Mouse (Mus musculus) liver, embryonic 16.5 days (tissue): ENCODE results near the gene Zdhhc15. TPM values are rescaled to one million over a fixed set of nuclear protein-coding genes. Genes with fewer than 3 reads are reported as not detected.
"Not testable (repeated sequence)": the region's sequence is repeated elsewhere in the genome, so short reads cannot be mapped to it uniquely, and the experiment has no call there.

ENCODE experiments used
- ATAC-seq: fragments of 200-750 bp; cut with Nextera tagmentation; 2 replicates; pipeline ENCODE4 v1.8.0; 2017; ENCODE audit warnings: low read depth, mild to moderate bottlenecking, moderate number of reproducible peaks, moderate library complexity
- H3K27ac ChIP-seq: fragments of 300-500 bp; sonication (generic); 2 replicates; pipeline ENCODE4 v1.5.1; 2014; ENCODE audit warnings: mild to moderate bottlenecking, low read length
- H3K27me3 ChIP-seq: fragments of 300-500 bp; sonication (generic); 2 replicates; pipeline ENCODE4 v1.6.1; 2014; ENCODE audit warnings: low read depth, low read length, mixed read lengths; ENCODE audit not compliant: control insufficient read depth, insufficient read depth
- H3K36me3 ChIP-seq: fragments of 300-500 bp; sonication (generic); 2 replicates; pipeline ENCODE4 v1.6.1; 2014; ENCODE audit warnings: mild to moderate bottlenecking; ENCODE audit not compliant: control insufficient read depth, insufficient read depth
- H3K4me1 ChIP-seq: fragments of 300-500 bp; sonication (generic); 2 replicates; pipeline ENCODE4 v1.6.1; 2014; ENCODE audit warnings: low read depth, low read length, mixed read lengths; ENCODE audit not compliant: control insufficient read depth
- H3K4me2 ChIP-seq: fragments of 300-500 bp; sonication (generic); 2 replicates; pipeline ENCODE4 v1.6.1; 2014; ENCODE audit warnings: low read depth, low read length, mixed read lengths
- H3K4me3 ChIP-seq: fragments of 300-500 bp; sonication (generic); 2 replicates; pipeline ENCODE4 v1.5.1; 2014; ENCODE audit warnings: low read depth, mild to moderate bottlenecking, low read length
- H3K9ac ChIP-seq: fragments of 300-500 bp; sonication (generic); 2 replicates; pipeline ENCODE4 v1.6.1; 2014; ENCODE audit warnings: low read depth, low read length
- H3K9me3 ChIP-seq: fragments of 300-500 bp; sonication (generic); replicated peaks from 2 replicates; pipeline ENCODE4 v1.6.1; 2016; ENCODE audit warnings: low read length; ENCODE audit not compliant: control insufficient read depth
- WGBS: fragments of 180-500 bp; shearing (Covaris S2); extraction: QIAGEN DNeasy Blood & Tissue Kit; methylation state at CpG from one replicate; pipeline ENCODE4 v1.1.7; 2014; ENCODE audit not compliant: insufficient replicate concordance; 5-methylcytosine and 5-hydroxymethylcytosine counted together
- polyA plus RNA-seq: library from polyadenylated mRNA; unstranded; fragments of >200 nt; fragmentation: Nextera tagmentation; extraction: Ambion mirVana; gene quantifications from 2 replicates; pipeline ENCODE4 v1.2.1, GENCODE M21; 2015

Zdhhc15 gene
- 1.2 and 1.3 TPM in 2 replicates for polyA plus RNA-seq

DNA sequence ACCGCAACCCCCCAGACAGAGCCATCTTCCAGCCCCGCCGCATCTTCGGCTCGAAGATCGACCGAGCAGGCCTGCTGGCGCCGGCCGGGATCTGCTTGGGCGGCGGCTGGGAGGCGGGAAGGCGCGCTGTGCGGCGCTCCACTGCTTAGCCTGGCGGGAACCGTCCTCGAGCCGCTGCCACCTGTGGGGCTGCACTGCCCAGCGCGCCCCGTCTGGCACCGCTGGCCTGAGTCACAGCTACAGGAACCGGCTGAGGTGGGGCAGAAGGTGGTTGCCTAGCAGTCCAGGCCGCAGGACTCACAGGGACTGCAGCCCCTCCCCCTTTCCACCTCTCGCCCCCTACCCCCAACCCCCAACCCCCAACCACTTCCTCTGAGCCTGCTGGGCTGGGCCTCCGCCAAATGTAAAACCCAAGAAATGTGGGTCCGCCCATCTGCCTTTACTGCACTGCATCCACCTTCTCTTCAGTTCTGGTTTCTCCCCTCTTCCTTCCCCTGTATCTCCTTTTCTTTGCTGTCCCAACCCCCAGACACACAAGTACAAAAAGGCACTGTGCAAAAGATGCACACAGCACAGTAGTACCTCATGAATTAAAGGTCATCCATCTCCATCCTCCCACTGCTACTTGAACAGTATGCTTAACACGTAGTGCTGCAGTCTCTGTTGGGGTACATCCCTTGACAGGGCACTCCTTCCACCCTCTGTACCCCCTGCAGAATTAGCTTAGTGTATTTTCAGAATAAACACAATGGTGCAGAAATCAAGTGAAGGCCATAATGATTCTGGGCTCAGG is at the start of gene Zdhhc15:
Zdhhc15 (minus strand) TSS at position 308 of the 793 bp plus-strand sequence.
- Histone ChIP-seq H3K36me3 (no peaks in the 10 kb centered on the region), H3K27me3 (no peaks in the 10 kb centered on the region; the same call in 1 of the 2 replicates), H3K27ac (no peak within 1 kb of the TSS), H3K4me2 (peak within 1 kb of the TSS; percentile 66), H3K4me1 (no peaks in the 10 kb centered on the region; the same call in 1 of the 2 replicates), H3K9me3 (no peaks in the 10 kb centered on the region), H3K9ac (peak within 1 kb of the TSS; percentile 62), H3K4me3 (peak within 1 kb of the TSS; percentile 62)
- 21% methylated on average over 26 of the region's 31 CpGs for WGBS
- ATAC-seq, result peak; percentile 90

DNA sequence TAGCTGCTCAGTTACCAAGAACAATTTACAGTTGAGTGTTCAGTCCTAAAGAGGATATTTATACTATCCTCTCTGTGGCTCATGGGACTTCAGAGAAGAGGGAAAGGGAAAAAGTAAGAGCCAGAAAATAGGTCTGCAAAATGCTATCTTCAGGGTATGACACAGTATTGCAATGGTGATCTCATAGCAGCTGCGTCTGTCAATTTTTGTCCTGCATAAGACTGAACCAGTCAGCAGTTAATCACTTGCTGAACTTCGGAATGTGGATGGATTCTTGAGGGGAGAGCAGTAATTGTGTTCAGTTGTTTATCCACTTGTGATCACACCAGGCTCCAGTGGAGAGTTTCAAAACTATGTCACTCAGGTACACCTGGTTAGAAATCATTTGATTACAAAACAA is 37.1 kb upstream of the Zdhhc15 start:
- H3K27ac ChIP-seq, result no peak overlapping the region
- ATAC-seq, result no peak
- no peaks in the 10 kb centered on the region for H3K27me3 ChIP-seq
- no peaks in the 10 kb centered on the region for H3K4me1 ChIP-seq
- H3K9ac ChIP-seq, result no peak overlapping the region
- H3K9me3 ChIP-seq, result no peaks in the 10 kb centered on the region
- no peak overlapping the region for H3K4me3 ChIP-seq
- H3K4me2 ChIP-seq, result no peak overlapping the region
- WGBS, result 59% methylated on average over 2 of the region's 2 CpGs
- H3K36me3 ChIP-seq, result no peaks in the 10 kb centered on the region

DNA sequence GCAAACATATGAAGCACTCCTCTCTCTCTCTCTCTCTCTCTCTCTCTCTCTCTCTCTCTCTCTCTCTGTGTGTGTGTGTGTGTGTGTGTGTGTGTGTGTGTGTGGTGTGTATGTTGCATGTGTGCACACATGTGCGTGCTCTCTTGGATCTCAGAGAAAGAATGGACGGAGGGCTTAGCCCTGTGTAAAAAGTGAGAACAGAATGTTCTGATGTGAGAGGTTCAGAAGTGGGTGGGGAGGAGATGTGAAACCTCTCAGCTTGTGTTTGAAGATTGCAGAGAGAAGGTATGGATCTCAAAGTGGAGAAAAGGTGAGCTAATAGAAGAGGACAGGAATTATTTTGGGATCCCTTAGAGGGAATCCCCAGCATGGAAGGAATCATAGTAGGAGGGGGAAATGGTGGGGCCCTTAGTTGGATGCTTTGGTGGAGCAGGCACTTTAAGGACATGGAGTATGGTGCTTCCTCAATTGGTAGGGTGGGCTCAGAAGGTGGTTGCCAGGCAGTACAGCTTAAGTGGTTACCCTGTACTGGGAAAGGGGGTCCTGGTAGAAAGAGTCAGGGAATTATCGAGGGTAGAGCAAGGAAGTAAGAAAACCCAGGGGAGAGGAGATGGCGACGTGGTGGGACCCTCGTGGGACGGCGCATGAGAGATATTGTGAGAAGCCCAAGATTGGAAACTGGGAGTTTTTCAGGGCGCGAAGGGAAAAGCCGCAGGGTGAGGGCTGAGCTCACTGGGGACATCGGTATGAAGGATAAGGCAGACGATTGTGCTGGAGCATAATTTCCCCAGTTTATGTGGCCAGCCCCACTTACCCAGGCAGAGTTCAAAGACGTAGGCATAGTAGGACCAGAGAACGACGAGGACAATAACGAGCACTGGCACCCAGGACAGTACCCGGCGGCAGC is 761 bp downstream of the Zdhhc15 start:
- Histone ChIP-seq H3K4me1 (no peaks in the 10 kb centered on the region; the same call in 1 of the 2 replicates), H3K27ac (no peak overlapping the region), H3K27me3 (no peaks in the 10 kb centered on the region), H3K4me2 (peak overlapping the region; percentile 66), H3K9ac (peak overlapping the region; percentile 62), H3K9me3 (no peaks in the 10 kb centered on the region), H3K4me3 (peak overlapping the region; percentile 62), H3K36me3 (no peaks in the 10 kb centered on the region)
- peak; percentile 48; the same call in 1 of the 2 replicates for ATAC-seq
- 21% methylated on average over 19 of the region's 19 CpGs for WGBS

DNA sequence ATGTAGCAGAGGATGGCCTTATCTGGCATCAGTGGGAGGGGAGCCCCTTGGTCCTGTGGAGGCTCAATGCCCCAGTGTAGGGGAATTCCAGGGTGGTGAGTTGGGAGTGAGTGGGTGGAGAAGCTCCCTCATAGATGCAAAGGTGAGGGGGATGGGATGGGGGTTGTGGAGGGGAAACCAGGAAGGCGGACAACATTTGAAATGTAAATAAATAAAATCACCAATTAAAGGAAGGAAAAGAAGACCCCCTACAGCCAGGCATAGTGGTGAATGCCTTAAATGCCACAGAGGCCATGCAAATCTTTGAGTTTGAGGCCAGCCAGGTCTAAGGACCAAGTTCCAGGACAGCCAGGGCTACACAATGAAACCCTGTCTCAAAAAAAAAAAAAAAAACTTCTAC is 13.9 kb downstream of the Zdhhc15 start:
- Histone ChIP-seq H3K27ac (no peak overlapping the region), H3K9me3 (no peaks in the 10 kb centered on the region), H3K4me3 (no peak overlapping the region), H3K9ac (no peak overlapping the region), H3K27me3 (no peaks in the 10 kb centered on the region; the same call in 1 of the 2 replicates), H3K4me2 (no peak overlapping the region), H3K4me1 (no peaks in the 10 kb centered on the region), H3K36me3 (no peaks in the 10 kb centered on the region)
- 64% methylated on average over 1 of the region's 1 CpGs for WGBS
- no peak for ATAC-seq

DNA sequence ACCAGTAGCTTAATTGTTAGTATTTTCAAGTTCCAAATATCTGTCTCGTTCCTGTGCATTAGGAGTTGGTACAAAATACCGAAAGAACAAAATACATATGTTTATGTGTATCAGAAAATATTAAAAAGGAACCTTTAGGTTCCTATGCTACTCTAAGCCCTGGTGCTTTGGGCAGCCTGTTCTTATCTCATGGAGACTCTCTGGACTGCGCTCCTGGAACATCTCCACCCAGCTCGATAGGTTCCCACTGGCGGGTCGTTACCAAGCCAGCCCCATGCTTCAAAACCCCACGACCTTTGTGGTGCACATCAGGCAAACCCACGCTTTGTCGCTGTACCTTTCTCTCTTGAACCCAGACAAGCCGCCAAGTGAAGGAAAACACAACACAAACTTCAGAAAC is 58.3 kb downstream of the Zdhhc15 start:
- 63% methylated on average over 10 of the region's 10 CpGs for WGBS
- H3K4me3 ChIP-seq, result no peak overlapping the region
- ATAC-seq, result peak; percentile 48; the same call in 1 of the 2 replicates

DNA sequence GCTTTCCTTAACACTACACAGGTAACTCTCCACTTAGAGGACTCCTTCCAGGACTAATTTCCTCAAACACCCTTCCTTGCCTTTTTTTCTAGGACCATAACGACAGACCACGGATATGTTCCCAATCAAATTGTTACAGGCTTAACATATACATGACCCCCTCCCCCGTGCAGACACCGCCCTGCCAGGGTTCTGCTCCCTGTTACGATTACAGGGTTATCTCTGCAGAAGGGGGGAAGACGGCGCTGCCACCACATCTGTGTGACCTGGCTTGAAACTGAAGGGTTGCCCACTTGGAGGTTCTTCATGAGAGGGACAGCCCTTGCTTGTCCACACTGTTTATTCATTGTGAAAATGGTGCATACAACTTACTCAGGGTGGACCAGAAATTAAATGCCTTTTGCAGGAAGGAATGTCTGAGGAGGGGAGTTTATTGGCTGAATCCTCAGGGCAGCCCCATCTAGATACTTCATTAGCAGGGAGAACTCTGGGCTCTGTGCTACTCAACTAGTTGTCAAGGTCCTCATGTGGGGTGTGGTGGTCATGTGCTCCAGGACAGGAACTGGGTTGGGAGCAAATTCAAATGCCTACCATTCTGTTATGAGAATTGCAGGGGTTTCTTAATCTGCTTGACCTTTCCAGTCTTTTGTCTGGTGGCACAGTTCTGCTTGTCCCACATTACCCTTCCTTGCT is 67.0 kb downstream of the Zdhhc15 start:
- H3K4me1 ChIP-seq, H3K9me3 ChIP-seq, H3K27me3 ChIP-seq, H3K36me3 ChIP-seq, H3K4me2 ChIP-seq, H3K9ac ChIP-seq, H3K4me3 ChIP-seq, H3K27ac ChIP-seq: not testable (repeated sequence)
- peak; percentile 89 for ATAC-seq
- WGBS, result no CpG with 5 or more reads among the region's 7 CpGs

More for the DNA sequence above, 58.3 kb downstream of the Zdhhc15 start:
- no peaks in the 10 kb centered on the region for H3K36me3 ChIP-seq
- no peak overlapping the region for H3K9ac ChIP-seq
- no peak overlapping the region for H3K27ac ChIP-seq
- no peaks in the 10 kb centered on the region for H3K4me1 ChIP-seq
- H3K4me2 ChIP-seq, result no peak overlapping the region
- no peaks in the 10 kb centered on the region for H3K9me3 ChIP-seq
- H3K27me3 ChIP-seq, result no peaks in the 10 kb centered on the region

DNA sequence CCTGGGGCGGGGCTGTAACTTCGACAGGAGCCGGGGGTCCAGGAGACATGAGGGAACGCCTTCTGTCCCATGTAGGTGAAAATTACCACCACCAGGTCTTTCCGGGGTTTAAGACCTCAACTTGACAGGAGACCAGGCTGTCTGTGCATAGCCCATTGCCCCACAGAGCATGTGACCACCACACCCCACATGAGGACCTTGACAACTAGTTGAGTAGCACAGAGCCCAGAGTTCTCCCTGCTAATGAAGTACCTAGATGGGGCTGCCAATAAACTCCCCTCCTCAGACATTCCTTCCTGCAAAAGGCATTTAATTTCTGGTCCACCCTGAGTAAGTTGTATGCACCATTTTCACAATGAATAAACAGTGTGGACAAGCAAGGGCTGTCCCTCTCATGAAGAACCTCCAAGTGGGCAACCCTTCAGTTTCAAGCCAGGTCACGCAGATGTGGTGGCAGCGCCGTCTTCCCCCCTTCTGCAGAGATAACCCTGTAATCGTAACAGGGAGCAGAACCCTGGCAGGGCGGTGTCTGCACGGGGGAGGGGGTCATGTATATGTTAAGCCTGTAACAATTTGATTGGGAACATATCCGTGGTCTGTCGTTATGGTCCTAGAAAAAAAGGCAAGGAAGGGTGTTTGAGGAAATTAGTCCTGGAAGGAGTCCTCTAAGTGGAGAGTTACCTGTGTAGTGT is 68.5 kb downstream of the Zdhhc15 start:
- H3K4me2 ChIP-seq, H3K27ac ChIP-seq: not testable (repeated sequence)
- 46% methylated on average over 8 of the region's 13 CpGs for WGBS

DNA sequence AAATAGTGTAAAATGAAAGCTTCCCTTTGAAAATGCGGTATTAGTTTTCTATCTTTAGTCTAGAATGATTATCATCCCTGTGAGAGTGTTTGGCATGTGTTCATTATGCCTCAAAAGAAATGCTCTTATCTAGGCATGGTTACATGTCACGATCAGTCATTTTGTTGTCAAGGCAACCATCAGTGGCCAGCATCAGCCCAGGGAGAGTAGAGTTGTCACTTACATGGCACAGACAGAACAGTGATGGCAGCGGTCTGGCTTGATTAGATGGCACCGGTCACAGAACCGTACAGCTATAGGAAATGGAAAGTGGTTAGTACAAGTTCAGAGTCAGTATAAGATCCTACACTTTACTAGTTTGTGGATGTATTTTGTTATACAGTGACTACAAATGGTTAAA is 96.9 kb downstream of the Zdhhc15 start:
- H3K9ac ChIP-seq, result no peak overlapping the region
- ATAC-seq, result no peak
- no peaks in the 10 kb centered on the region for H3K9me3 ChIP-seq
- no peaks in the 10 kb centered on the region for H3K27me3 ChIP-seq
- 61% methylated on average over 5 of the region's 5 CpGs for WGBS
- H3K4me1 ChIP-seq, result no peaks in the 10 kb centered on the region
- H3K27ac ChIP-seq, result no peak overlapping the region
- no peaks in the 10 kb centered on the region for H3K36me3 ChIP-seq
- no peak overlapping the region for H3K4me3 ChIP-seq
- no peak overlapping the region for H3K4me2 ChIP-seq

More for the DNA sequence above, 68.5 kb downstream of the Zdhhc15 start:
- H3K4me3 ChIP-seq, H3K27me3 ChIP-seq, H3K4me1 ChIP-seq, H3K9ac ChIP-seq, H3K36me3 ChIP-seq, H3K9me3 ChIP-seq: not testable (repeated sequence)
- peak; percentile 80 for ATAC-seq
